Mouse (Mus musculus): Measurements from ENCODE around the gene Ptpdc1. TPM values are rescaled to one million over a fixed set of nuclear protein-coding genes. Genes with fewer than 3 reads are reported as not detected.
A peak's percentile ranks its signal among the peaks of the same experiment; 100 is the strongest.

Ptpdc1 gene
- polyA plus RNA-seq, 1 experiment, result 23.1 TPM

GRCm38 (mm10) chr13:48554552-48554951 lies 70.9 kb downstream of the Ptpdc1 start:
- no peak overlapping the region for H3K4me3 ChIP-seq (replicated peaks; ENCODE audit: insufficient read depth, low read depth, low read length)
- TF ChIP-seq POLR2A (IDR thresholded peaks at IDR 0.05; ENCODE audit: borderline replicate concordance, insufficient read depth, low read length), result no peak
- WGBS, result 96% methylated on average over 1 of the region's 1 CpGs
- no peak overlapping the region for H3K27ac ChIP-seq (ENCODE audit: insufficient read depth, low read length)
- H3K4me1 ChIP-seq (ENCODE audit: control insufficient read depth, insufficient read depth, low read length), result peaks cover 14% of the 10 kb centered on the region
- H3K27me3 ChIP-seq (ENCODE audit: control insufficient read depth, insufficient read depth, low read length), result no peaks in the 10 kb centered on the region
- DNase-seq, result no peak

GRCm38 (mm10) chr13:48553511-48553910 lies 72.0 kb downstream of the Ptpdc1 start:
- 46% methylated on average over 5 of the region's 5 CpGs for WGBS
- TF ChIP-seq POLR2A (IDR thresholded peaks at IDR 0.05; ENCODE audit: borderline replicate concordance, insufficient read depth, low read length) (no peak), CTCF (IDR thresholded peaks at IDR 0.05; ENCODE audit: borderline replicate concordance, insufficient read depth, low read depth, low read length) (no peak)

GRCm38 (mm10) chr13:48552181-48553090 lies 73.0 kb downstream of the Ptpdc1 start:
- peak overlapping the region; percentile 8 for H3K4me3 ChIP-seq (replicated peaks; ENCODE audit: insufficient read depth, low read depth, low read length)

More at GRCm38 (mm10) chr13:48553511-48553910, 72.0 kb downstream of the Ptpdc1 start:
- no peaks in the 10 kb centered on the region for H3K27me3 ChIP-seq (ENCODE audit: control insufficient read depth, insufficient read depth, low read length)
- DNase-seq, result no peak
- no peak overlapping the region for H3K4me3 ChIP-seq (replicated peaks; ENCODE audit: insufficient read depth, low read depth, low read length)
- H3K4me1 ChIP-seq (ENCODE audit: control insufficient read depth, insufficient read depth, low read length), result peaks cover 14% of the 10 kb centered on the region
- H3K27ac ChIP-seq (ENCODE audit: insufficient read depth, low read length), result 0 out of 2 replicates have a peak overlapping the region, but pooled peaks have one; percentile 7

GRCm38 (mm10) chr13:48548296-48548695 lies 77.2 kb downstream of the Ptpdc1 start:
- Histone ChIP-seq H3K4me1 (ENCODE audit: control insufficient read depth, insufficient read depth, low read length) (peaks cover 13% of the 10 kb centered on the region), H3K27me3 (ENCODE audit: control insufficient read depth, insufficient read depth, low read length) (no peaks in the 10 kb centered on the region), H3K27ac (ENCODE audit: insufficient read depth, low read length) (no peak overlapping the region), H3K4me3 (replicated peaks; ENCODE audit: insufficient read depth, low read depth, low read length) (no peak overlapping the region)
- peak in 1 of 2 experiments; percentile 34 for DNase-seq
- TF ChIP-seq POLR2A (IDR thresholded peaks at IDR 0.05; ENCODE audit: borderline replicate concordance, insufficient read depth, low read length) (no peak), CTCF (IDR thresholded peaks at IDR 0.05; ENCODE audit: borderline replicate concordance, insufficient read depth, low read depth, low read length) (no peak)
- 46% methylated on average over 5 of the region's 5 CpGs for WGBS

More at GRCm38 (mm10) chr13:48552181-48553090, 73.0 kb downstream of the Ptpdc1 start:
- peak overlapping the region; percentile 34 for H3K27ac ChIP-seq (ENCODE audit: insufficient read depth, low read length)
- H3K4me1 ChIP-seq (ENCODE audit: control insufficient read depth, insufficient read depth, low read length), result peaks cover 14% of the 10 kb centered on the region
- peak; percentile 72; the same call in 1 of the 2 replicates for TF ChIP-seq POLR2A (IDR thresholded peaks at IDR 0.05; ENCODE audit: borderline replicate concordance, insufficient read depth, low read length)
- no peak for TF ChIP-seq CTCF (IDR thresholded peaks at IDR 0.05; ENCODE audit: borderline replicate concordance, insufficient read depth, low read depth, low read length)
- peak; percentile 94 to 95 for DNase-seq
- H3K27me3 ChIP-seq (ENCODE audit: control insufficient read depth, insufficient read depth, low read length), result no peaks in the 10 kb centered on the region
- 2% methylated on average over 21 of the region's 21 CpGs for WGBS

- H3K27me3 ChIP-seq (ENCODE audit: control insufficient read depth, insufficient read depth, low read length), result no peaks in the 10 kb centered on the region
- 93% methylated on average over 6 of the region's 6 CpGs for whole genome bisulfite sequencing
- H3K27ac ChIP-seq (ENCODE audit: insufficient read depth, low read length), result no peak overlapping the region
- DNase-seq, result no peak
- peaks cover 7% of the 10 kb centered on the region; the same call in 1 of the 2 replicates for H3K4me1 ChIP-seq (ENCODE audit: control insufficient read depth, insufficient read depth, low read length)
- no peak overlapping the region for H3K4me3 ChIP-seq (replicated peaks; ENCODE audit: insufficient read depth, low read depth, low read length)
- no peak for TF ChIP-seq POLR2A (IDR thresholded peaks at IDR 0.05; ENCODE audit: borderline replicate concordance, insufficient read depth, low read length)
- no peak for TF ChIP-seq CTCF (IDR thresholded peaks at IDR 0.05; ENCODE audit: borderline replicate concordance, insufficient read depth, low read depth, low read length)
Observed at GRCm38 (mm10) chr13:48547623-48548022, 77.8 kb downstream of the Ptpdc1 start.

- Histone ChIP-seq H3K4me3 (replicated peaks; ENCODE audit: insufficient read depth, low read depth, low read length) (peak overlapping the region; percentile 72), H3K27me3 (ENCODE audit: control insufficient read depth, insufficient read depth, low read length) (no peaks in the 10 kb centered on the region), H3K4me1 (ENCODE audit: control insufficient read depth, insufficient read depth, low read length) (peaks cover 3% of the 10 kb centered on the region; the same call in 1 of the 2 replicates), H3K27ac (ENCODE audit: insufficient read depth, low read length) (peak overlapping the region; percentile 97)
- no peak for TF ChIP-seq CTCF (IDR thresholded peaks at IDR 0.05; ENCODE audit: borderline replicate concordance, insufficient read depth, low read depth, low read length)
- TF ChIP-seq POLR2A (IDR thresholded peaks at IDR 0.05; ENCODE audit: borderline replicate concordance, insufficient read depth, low read length), result peak; percentile 36
- WGBS, result under 1% methylated on average over 72 of the region's 72 CpGs
- peak; percentile 100 for DNase-seq
Observed at GRCm38 (mm10) chr13:48546330-48546917, 79.0 kb downstream of the Ptpdc1 start.

GRCm38 (mm10) chr13:48545476-48546281 lies 79.8 kb downstream of the Ptpdc1 start:
- peak; percentile 97 to 99 for DNase-seq
- Histone ChIP-seq H3K4me1 (ENCODE audit: control insufficient read depth, insufficient read depth, low read length) (peaks cover 3% of the 10 kb centered on the region; the same call in 1 of the 2 replicates), H3K27ac (ENCODE audit: insufficient read depth, low read length) (peak overlapping the region; percentile 97), H3K27me3 (ENCODE audit: control insufficient read depth, insufficient read depth, low read length) (no peaks in the 10 kb centered on the region), H3K4me3 (replicated peaks; ENCODE audit: insufficient read depth, low read depth, low read length) (peak overlapping the region; percentile 91)
- WGBS, result 1% methylated on average over 64 of the region's 72 CpGs
- TF ChIP-seq CTCF (IDR thresholded peaks at IDR 0.05; ENCODE audit: borderline replicate concordance, insufficient read depth, low read depth, low read length), result no peak
- no peak for TF ChIP-seq POLR2A (IDR thresholded peaks at IDR 0.05; ENCODE audit: borderline replicate concordance, insufficient read depth, low read length)

Measured in cerebellum, adult 2 months (tissue).